Mouse (Mus musculus) left cerebral cortex, adult 11 months (tissue): ENCODE results near the gene Il16.
"Not testable (repeated sequence)": the region's sequence is repeated elsewhere in the genome, so short reads cannot be mapped to it uniquely, and the experiment has no call there.

ENCODE experiments used
- DNase-seq: peaks from one replicate; pipeline ENCODE4 v3.0.0; 2022; ENCODE audit warnings: low spot score

Gene Il16

DNA sequence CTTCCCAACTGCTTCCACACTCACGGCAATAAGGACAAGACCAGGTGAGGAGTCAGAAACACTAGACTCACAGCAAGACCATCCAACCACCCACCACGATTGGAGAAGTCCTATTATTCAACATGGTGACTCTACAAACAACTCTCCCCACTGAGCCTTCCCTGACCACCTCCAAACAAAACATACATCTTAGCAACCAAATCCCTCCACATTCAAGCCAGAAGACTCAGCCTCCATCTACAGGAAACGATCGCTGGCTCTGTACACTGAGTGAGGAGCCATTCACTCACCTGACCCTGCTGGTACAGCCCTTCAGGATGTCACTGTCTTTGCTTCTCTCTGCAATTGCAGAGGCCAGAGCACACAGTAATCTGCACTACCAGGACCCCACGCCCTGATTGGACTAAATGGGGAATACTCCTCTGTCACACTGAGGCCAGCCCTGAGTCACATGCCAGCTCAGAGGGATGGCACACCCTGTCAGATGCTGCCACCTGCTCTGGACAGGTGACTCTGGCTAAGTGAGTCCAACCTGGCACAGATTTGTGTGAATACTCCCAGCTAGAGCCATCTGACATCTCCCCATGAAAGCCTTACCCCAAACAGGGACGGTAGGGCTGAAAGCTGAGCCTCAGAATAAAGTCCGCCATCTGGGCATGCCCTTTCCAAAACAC, 10.3 kb downstream of the Il16 start:
- no peak for DNase-seq

GRCm38 (mm10) chr7:83734671-83735082, 10.8 kb downstream of the Il16 start:
- no peak for DNase-seq

- DNase-seq = no peak
Measured at GRCm38 (mm10) chr7:83734246-83734645, 11.3 kb downstream of the Il16 start.

GRCm38 (mm10) chr7:83732781-83733180, 12.7 kb downstream of the Il16 start:
- DNase-seq = no peak

DNA sequence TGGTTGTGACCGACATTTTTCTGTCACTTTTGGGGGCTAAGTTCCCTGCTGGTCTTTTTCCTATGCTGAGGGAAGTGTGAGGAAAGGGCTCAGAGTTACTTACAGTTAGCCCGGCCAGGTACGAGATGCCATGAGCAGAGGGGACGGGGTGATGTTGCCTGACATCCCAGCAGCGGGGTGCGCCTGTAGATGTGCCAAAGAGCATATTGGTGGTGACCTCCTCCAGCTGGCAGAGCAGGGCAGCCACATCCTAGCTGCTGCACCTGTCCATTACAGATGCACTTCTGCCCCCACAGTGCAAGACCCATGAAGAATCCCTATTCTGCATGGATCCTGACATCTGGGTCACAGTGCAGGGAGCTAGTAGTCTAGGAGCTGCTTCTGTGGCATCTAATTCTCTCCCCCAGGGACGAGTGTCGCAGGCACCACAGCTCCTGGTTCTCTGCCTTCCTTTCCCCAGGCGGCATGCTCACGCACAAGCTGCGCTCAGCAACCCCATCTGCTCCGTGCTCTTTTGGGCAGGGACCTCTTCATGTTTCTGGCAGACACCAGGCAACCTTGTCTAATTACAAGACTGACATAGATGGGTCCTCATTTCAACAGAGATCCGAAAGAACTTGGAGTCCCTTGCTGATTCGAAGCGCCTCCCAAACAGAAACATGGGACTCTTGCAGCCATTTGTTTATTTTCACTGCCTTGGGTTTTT, 13.4 kb downstream of the Il16 start:
- DNase-seq = no peak

GRCm38 (mm10) chr7:83731297-83731696, 14.2 kb downstream of the Il16 start:
- DNase-seq = no peak

DNA sequence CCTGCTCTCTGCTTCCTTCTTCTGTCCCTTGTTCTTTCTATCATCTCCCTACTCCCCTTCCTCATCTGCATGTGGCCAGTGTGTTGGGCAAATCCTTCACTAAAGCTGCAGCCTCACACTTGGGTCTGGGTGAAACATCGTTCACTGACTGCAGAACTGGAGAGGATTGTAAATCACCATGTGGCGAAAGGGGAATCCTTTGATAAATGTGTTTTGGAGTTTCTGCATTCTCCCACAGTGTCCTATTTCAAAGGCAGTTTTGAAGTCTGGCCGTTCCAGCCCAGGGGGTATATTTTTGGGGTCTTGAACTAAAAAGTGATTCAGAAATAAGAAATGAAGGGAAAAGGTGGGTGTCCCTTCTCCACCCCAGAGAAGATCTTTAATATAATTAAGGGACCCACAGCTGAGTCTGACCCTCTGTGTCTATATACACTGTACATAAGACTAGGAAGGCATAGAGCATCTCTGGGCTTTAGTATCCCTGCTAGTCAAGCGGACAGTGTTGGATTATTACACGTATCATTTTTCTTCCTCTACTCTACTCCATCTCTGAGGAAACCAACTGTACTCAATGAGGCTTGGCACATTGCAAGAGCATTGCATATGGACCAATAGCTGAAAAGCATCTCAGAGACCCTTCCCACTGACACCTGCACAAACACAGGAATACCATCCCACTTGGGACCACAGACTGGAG, 18.4 kb downstream of the Il16 start:
- no peak for DNase-seq

- no peak for DNase-seq
Measured at GRCm38 (mm10) chr7:83725801-83726200, 19.7 kb downstream of the Il16 start.

- DNase-seq = no peak
Measured at GRCm38 (mm10) chr7:83724541-83724940, 21.0 kb downstream of the Il16 start.

GRCm38 (mm10) chr7:83723954-83724353, 21.6 kb downstream of the Il16 start:
- no peak for DNase-seq

DNA sequence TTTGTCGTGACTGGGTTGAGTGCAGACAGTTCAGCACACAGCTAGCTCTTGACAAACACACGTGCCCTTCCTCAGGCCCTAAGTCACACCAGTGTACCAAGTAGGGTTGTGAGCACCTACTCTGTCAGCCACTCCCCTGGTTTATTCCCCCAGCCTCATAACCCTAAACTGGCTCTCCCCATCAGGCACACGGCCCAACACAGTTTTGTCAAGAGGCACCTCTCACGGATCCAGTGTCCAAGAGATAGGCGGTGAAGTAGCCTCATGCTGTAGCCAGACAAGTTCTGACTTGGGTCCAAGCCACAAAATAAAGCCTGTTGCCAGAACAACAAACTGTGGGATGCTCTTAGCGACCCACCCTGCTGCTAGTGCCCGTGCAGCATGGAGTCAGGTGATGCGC, 22.3 kb downstream of the Il16 start:
- DNase-seq = no peak

DNA sequence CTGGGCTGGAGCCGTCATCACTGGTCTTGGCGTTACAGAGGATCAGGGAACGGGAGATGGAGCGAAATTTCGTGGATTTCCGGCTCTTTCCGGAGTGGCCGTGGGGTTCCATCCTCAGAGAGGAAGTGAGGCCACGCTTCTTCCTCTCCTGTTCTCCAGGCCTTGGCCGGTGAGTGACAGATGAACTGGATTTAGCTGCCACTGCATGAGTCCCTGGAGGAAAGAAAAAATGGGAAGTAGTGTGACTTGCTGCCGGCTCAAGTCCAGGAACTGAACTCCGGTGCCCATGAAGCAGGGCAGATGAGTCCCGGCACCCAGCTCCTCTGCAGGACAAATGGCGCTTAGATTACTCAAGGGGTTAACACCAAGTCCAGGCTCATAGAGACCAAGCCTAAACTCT, 23.0 kb downstream of the Il16 start:
- no peak for DNase-seq

DNA sequence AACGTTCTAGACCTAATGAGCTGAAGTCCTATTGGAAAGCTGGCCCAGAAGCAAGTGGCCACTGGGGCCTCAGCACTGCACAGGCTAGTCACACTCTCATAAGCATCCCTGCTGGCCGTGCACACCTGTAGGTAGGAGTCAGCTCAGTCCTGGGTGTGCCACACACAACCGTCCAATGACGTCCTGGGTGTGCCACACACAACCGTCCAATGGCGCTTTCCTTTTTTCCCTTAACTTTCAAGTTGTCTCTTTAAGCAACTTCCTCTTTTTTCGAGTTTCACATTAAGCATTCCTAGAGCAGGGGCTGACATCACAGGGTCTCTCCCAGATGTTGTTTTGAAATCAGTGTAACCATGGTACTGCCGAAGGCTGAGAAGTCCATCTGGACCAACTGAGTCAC, 25.3 kb downstream of the Il16 start:
- DNase-seq = no peak

DNA sequence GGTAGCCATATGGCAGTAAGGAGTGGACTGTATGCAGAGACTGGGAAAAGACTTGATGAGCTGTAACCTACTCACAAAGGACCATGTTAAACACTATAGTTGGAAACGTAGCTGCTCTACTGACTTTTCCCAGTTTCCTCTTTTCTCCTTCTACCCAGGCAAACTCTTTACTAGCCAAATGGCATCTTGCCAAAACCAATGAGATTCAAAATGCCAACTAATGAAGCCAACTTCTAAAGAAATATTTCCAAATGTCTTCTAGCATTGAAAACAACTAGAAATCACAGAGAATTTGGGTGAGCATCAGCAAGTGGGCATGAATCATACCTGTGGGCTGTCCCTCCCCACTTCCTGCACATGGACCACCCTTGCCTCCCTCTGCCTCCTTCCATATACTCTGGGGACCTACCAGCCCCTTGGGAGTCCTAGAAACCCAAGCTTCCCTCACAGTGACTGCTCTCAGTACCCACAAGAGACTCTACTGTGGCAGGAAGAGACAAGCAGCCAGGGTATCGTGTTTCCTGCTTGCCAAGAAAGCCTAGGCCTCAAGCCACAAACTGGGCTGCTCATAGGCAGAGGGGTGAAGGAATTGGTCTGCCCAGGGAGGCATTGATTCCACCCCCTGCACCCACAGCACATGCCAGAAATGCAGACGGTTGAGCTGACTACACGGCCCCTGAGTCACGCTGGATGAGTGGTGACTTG, 28.4 kb downstream of the Il16 start:
- DNase-seq = no peak

GRCm38 (mm10) chr7:83713639-83714038, 31.9 kb downstream of the Il16 start:
- DNase-seq = no peak

DNA sequence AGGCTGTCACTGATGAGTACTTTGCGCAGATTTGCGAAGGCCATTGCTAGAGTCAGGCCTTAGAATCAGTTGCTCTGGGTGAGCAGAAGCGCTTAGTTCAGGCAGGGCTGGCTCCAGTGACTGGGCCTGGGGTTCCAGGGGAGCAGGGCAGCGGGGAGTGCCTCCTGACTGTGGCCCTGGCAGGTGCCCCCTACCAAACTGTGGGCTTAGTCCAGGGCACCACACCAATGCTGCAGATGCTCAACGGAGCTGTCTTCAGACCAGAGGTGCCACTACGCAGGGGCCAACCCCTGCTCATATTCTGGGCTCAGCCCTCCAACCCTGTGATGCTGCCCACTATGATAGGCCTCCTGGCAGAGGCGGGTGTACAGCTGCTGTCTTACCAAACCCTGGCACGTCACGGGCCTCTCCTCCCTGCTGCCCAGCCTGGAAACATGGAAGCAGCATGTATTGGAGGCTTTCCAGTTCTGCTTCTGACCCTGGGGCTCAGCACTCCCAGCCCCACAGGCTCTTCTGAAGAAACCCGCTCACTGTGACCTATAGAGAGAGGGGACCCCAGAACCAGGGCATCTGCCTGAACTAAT, 33.8 kb downstream of the Il16 start:
- DNase-seq = not testable (repeated sequence)

DNA sequence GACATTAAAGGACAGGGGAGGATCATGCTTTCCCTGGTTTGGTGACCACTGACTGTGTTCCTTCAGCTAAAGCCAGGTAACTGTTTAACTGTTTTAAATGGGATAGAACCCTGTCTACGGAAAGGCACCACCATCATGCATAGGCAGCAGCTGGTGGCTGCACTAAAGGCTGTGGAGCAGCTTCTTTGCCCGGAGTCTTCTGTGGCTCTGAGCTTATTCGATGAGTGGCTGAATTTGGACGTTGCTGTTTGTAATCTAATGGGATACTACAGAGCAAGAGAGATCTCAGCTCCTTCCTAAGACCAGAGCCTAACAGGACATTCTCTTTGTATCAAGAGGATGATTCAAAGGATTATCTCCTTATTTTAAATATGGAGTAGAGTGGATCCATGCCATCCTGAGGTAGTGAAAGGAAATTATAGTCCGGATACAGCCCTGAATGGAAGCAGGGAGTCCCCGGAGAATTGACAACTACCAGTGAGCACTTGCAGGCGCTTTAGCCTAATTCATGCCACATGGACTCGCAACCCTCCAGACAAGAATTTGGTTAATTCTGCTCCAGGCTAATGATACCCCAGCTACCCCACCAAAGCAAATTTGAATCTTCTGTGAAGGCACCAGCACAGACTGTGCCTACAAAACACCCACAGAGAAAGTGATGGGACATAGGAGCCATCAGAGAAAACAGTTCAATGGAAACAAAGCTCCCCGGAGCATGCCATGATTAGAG, 42.3 kb downstream of the Il16 start:
- DNase-seq = no peak

DNA sequence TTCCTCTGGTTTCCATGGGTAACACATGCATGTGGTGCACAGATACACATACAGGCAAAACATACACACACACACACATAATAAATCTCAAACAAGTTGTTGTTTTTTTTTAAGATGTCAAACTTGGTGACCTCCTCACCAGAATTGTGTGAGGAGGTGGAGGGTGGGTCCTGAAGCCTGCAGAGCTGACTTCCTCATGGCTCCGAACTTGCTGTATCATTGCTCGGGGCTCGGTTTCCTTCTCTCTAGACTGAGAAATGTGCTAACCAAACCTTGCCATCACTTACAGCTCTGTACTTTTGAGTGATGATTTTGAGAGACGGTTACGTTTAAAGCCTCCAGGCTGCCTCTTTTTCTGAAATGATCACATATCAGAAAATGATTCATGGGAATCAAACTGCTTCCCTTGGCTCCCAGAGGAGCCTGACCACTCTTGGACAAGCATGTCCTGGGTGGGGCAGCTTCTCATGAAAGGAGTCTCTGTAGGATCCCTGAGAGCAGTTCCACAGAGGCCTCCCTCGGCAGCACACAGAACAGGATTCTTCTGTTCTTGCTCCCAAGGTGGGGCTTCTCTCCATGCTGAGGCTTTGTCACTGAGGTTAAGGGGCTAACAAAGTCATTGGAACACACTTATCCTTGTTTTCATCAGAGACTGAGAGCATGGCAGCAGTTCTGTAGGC, 46.3 kb downstream of the Il16 start:
- DNase-seq = no peak

DNA sequence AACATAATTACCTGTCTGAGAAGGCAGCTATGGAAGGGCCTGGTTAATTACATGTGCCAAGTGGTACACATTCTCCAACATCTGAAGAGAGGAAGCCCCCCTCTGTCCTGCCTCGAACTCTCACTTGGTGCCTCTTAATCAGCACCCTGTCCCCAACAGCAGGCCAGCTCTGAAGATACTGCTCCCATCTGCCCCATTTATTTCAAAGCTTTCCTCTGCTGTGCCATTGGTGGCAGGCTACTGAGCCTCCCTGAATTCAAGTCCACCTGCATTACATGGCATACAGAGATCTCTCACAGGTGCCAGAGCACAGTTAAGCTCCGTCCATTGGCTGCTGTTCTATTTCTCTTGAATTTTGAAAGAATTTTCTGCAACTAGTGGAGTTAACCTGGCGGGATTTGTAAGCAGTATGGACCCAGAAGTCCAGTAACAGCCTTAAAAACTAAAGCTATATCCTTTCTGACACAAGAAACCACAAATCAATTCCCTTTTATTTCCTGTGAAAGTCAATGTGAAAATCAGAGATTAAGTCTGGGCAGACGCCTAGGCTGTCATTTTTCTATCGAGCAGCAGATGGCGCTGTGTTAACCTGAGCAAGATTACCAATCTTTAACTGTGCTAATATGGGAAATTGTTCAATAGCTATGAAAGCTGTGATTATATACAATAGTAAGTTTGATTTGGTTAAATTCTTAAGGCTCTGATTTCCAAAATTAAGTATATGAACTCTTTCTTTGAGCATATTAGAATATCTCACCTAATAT, 49.9 kb downstream of the Il16 start:
- DNase-seq = no peak

GRCm38 (mm10) chr7:83682640-83683274, 62.8 kb downstream of the Il16 start:
- no peak for DNase-seq
